Mouse (Mus musculus) heart, adult 10 weeks (tissue): Measurements from ENCODE around the gene Id1. TPM values are rescaled to one million over a fixed set of nuclear protein-coding genes. Genes with fewer than 3 reads are reported as not detected.

ENCODE experiments used
- polyA plus RNA-seq: library from polyadenylated mRNA; stranded (reverse); fragments of 350-450 nt; fragmentation: Illumina TruSeq; extraction: RNeasy Lipid Tissue Mini Kit (QIAGEN cat#74804); gene quantifications from one replicate; pipeline ENCODE4 v1.2.3, GENCODE M21; 2014; ENCODE audit warnings: low read depth, low replicate concordance

Id1 gene
- polyA plus RNA-seq, result 95.2 TPM

DNA sequence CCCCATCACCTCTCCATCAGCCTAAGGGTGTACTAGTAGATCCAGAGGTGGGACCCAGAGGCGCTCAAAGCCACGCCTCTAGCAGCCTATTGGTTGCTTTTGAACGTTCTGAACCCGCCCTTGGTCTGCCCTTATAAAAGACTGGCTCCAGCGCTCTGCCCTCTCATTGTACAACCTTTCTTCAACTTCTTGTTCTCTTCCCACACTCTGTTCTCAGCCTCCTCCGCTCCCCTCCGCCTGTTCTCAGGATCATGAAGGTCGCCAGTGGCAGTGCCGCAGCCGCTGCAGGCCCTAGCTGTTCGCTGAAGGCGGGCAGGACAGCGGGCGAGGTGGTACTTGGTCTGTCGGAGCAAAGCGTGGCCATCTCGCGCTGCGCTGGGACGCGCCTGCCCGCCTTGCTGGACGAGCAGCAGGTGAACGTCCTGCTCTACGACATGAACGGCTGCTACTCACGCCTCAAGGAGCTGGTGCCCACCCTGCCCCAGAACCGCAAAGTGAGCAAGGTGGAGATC, at the start of gene Id1:
Gene Id1 (plus strand): TSS at position 162 of the 512 bp plus-strand sequence.

DNA sequence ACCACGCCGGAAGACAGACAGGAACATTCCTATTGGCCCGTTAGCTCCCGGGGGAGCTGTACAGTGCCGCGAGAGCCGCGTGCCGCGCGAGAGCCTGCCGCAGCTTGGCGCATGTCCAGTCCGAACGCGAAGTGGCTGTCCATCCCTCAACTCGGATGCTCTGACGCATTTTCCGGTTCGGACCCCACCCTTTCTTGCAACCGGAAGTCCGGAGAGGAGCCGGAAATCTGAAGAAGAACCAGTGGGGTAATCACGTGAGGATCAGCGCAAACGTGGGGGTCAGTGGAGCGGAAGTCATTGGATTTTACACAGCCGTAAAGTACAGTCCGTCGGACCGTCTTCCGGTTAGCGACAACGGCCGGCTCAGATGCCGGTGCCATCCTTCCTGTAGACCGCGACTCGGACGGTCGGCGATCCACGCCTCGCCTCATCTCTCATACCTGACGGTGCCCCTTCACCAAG, 49.2 kb upstream of the Id1 start, which contains the start of gene Mcts2:
Gene Mcts2 (plus strand): TSS at position 230 of the 462 bp plus-strand sequence.

GRCm38 (mm10) chr2:152753944-152754711, 18.1 kb downstream of the Id1 start, which contains the start of gene Cox4i2:
Gene Cox4i2 (plus strand): TSS chr2:152754173.

Other genes starting within 250 kb of the Id1 start
- gene Defb22, start 246.1 kb upstream of the Id1 start, polyA plus RNA-seq, result not detected
- gene Defb26, start 224.6 kb upstream of the Id1 start, polyA plus RNA-seq, result not detected
- not detected for gene Defb28, start 218.0 kb upstream of the Id1 start, polyA plus RNA-seq
- not detected for gene Defb29, start 196.2 kb upstream of the Id1 start, polyA plus RNA-seq
- not detected for gene Gm17416, start 166.9 kb upstream of the Id1 start, polyA plus RNA-seq
- not detected for gene Defb21, start 163.5 kb upstream of the Id1 start, polyA plus RNA-seq
- not detected for gene Defb19, start 155.9 kb upstream of the Id1 start, polyA plus RNA-seq
- gene Defb45, start 136.9 kb upstream of the Id1 start, polyA plus RNA-seq, result not detected
- gene Defb36, start 131.9 kb upstream of the Id1 start, polyA plus RNA-seq, result not detected
- not detected for gene Defb25, start 113.2 kb upstream of the Id1 start, polyA plus RNA-seq
- gene Rem1, start 109.3 kb upstream of the Id1 start, polyA plus RNA-seq, result 7.0 TPM
- 35.5 TPM for gene H13, start 66.8 kb upstream of the Id1 start, polyA plus RNA-seq
- gene Mcts2, start 49.2 kb upstream of the Id1 start, polyA plus RNA-seq, result 16.7 TPM
- gene Cox4i2, start 17.9 kb downstream of the Id1 start, polyA plus RNA-seq, result 20.2 TPM
- gene Bcl2l1, start 95.5 kb downstream of the Id1 start, polyA plus RNA-seq, result 36.1 TPM
- 0.84 TPM for gene Tpx2, start 111.7 kb downstream of the Id1 start, polyA plus RNA-seq
- 0.29 TPM for gene Mylk2, start 175.1 kb downstream of the Id1 start, polyA plus RNA-seq
- 8.3 TPM for gene Foxs1, start 197.0 kb downstream of the Id1 start, polyA plus RNA-seq
- gene Dusp15, start 215.4 kb downstream of the Id1 start, polyA plus RNA-seq, result not detected
- gene Ttll9, start 226.2 kb downstream of the Id1 start, polyA plus RNA-seq, result not detected